Mouse (Mus musculus) adrenal gland, postnatal 14 days (tissue): ENCODE measurements around the gene Fscb. TPM values are rescaled to one million over a fixed set of nuclear protein-coding genes. Genes with fewer than 3 reads are reported as not detected.

Experiments
- DNase-seq: peaks from one replicate; pipeline ENCODE4 v3.0.0; 2021; ENCODE audit warnings: mixed read lengths
- long read RNA-seq, 2 experiments: library from polyadenylated mRNA; stranded (forward); transcript quantifications; one replicate each; pipeline ENCODE4 v2.0.0; 2021
- total RNA-seq: library from RNA; stranded (reverse); gene quantifications from 2 replicates; pipeline ENCODE4 v1.2.3, GENCODE M21; 2021

Fscb gene
- not detected in 2 replicates for total RNA-seq
- long read RNA-seq, experiment 1 = 0 reads
- long read RNA-seq, experiment 2 = 0 reads

DNA sequence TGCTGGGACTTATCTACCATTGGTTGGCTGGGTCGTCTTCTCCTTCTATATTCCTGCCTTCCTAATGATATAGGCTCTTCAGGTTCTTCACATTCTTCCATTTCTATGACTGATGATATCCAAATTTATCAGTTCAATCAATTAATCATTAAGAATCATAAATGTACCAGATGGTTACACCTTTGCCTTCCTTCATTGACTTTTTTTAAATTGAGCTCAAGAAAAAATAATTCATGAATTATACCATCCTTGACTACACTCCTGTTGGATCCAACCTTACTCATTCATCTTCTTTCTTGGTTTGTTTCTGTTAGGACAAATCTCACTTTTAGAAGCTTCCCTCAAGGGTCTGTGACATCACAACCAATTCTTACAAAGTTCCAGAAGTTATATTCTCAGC, at the start of gene Fscb:
Gene Fscb (minus strand): TSS at position 101 of the 400 bp plus-strand sequence.
- DNase-seq = no peak

DNA sequence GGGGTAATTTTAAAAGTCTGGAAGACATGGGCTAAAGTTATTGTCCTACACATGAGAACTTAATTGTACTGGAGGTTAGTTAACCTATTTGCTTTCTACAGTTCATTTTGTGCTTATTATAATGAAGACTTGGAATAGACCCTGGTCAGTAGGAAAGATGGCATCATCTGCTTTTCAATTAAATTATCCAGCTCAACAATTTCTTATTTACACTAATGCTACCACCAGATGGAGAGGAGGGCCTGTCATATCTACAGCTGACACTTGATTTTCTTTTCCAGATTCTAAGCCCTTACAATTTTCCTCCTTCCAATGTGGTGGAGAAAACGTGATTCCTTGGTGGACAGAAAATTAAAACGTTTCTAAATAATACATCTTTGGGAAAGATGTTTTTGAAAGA, 42.3 kb upstream of the Fscb start:
- DNase-seq = no peak

DNA sequence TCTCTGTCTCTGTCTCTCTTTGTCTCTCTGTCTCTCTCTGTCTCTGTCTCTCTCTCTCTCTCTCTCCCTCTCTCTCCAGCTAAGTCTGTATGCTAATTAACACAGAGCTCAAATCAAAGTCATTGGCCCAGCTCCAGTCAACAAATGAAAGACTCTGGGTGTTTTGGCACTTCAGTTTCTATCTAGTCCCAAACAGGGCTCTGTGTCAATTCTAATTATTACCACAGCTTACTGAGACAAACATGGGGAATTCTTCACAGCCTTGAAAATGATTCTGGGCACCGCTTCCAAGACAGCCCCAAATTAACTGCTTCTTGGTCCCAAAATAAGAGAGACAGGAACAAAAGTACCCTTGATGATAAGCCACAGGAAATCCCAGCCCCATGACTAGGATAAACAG, 38.9 kb upstream of the Fscb start:
- DNase-seq = no peak

DNA sequence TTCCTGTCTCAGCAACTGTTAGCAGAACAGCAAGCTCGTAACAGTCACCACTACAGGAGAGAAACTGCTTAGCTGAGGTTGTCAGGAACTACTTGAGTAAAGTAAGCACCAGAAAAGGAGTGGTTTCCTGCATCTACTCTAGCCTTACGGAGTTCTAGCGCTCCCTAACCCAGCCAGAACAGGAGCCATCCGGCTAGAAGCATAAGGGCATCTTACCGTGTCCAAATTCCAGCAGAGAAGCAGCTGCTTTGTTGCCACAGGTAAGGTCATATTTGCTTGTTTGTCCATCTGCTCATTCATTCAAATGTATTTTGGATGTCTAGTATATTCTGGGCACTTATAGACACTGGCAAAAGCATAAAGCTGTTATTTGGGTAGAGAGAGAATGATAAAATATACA, 23.2 kb upstream of the Fscb start:
- no peak for DNase-seq

DNA sequence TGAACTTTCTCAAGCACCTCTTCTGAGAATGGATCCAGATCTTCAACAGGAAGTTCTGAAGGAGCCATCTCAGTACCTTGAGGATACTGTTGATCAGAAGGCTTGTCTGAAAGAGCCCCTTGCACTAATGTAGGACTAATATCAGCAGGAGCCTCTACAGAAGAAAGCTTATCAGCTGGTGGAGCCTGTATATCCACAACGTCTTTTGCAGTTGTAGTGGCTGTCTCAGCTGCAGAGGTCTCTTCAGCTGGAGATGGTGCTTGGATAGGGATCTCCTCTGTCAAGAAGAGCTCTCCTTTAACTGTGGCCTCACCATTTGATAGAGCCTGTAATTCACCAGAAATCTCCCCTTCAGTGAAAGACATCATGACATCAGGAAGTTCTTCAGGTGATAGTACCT, 875 bp downstream of the Fscb start:
- no peak for DNase-seq

DNA sequence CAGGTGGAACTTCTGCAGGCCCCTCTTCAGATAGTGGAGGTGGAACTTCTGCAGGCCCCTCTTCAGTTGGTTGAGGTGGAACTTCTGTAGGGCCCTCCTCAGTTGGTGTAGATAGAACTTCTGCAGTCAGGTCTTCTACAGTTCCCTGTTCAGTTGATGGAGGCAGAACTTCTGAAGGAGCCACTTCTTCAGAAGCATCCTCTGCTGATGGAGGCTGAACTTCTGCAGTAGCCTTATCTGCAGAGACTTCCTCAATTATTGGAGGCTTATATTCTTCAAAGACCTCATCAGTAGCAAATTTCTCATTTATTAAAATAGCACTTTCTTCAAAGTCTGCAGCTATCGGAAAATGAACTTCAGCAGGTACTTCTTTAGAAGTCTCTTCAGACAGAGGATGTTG, 1.4 kb downstream of the Fscb start:
- DNase-seq = no peak

DNA sequence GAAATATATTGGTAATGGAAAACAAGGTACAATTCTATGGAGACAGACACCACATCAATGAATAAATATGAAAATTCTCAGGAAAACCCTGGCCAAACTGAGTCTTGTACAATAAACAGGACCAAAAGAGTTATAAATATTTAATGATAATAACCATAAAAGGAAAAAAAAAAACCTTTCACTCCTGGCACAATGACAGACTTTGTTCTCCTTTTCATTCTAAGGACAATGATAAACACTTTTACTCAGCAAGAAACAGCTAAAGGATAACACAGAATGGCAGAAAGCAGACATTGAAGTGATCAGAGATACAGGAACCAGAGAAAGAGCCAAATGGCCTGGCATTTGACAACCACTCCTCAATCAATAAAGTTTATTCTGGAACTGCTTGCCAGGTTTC, 19.3 kb downstream of the Fscb start:
- no peak for DNase-seq

DNA sequence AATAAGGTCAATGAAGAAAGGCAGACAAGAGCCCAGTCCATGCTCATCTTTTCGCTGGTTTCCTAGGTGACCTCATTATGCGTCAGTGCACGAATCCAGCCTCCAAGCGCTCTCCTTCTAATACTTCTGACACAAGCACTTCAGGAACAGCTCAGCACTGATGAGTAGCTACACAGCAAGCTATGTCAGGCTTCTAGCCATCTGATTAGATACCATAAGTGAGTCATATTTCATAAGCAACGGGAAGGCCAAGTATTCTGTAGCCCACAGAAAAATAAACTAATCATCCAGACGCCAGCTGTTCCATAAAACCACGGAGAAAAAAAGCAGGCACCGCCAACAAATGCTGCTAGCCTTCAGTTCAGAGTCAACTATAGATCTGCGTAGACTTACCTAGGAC, 24.6 kb downstream of the Fscb start:
- no peak for DNase-seq

DNA sequence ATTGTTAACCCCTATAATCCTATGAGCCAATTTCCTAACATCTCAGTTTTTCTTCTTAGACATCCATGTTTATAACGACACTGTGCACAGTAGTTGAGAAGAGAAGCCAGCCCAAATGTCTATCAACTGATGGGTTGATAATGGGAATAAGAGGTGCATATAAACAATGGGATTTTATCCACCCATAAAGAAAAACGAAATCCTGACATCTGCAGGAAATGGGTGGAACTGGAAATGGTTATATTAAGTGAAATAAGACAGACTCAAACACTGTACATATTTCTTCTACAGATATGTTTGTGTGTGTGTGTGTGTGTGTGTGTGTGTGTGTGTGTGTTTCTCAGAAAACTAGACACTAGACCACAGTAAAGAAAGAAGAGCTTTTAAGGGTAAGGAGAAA, 37.8 kb downstream of the Fscb start:
- DNase-seq = no peak
